Mouse (Mus musculus) stomach, postnatal 0 days (tissue): ENCODE data around the gene Tmco5. TPM values are rescaled to one million over a fixed set of nuclear protein-coding genes. Genes with fewer than 3 reads are reported as not detected.
"Not testable (repeated sequence)": the region's sequence is repeated elsewhere in the genome, so short reads cannot be mapped to it uniquely, and the experiment has no call there.

Experiments used
- ATAC-seq: fragments of 200-750 bp; cut with Nextera tagmentation; 2 replicates; pipeline ENCODE4 v1.8.0; 2017; ENCODE audit not compliant: low FRiP score, low TSS enrichment
- DNase-seq: peaks from one replicate; pipeline ENCODE4 v3.0.0-alpha.2; 2016; ENCODE audit warnings: low spot score
- H3K27ac ChIP-seq: fragments of 300-500 bp; sonication (generic); replicated peaks from 2 replicates; pipeline ENCODE4 v1.5.1; 2014; ENCODE audit warnings: mild to moderate bottlenecking, control low read depth
- H3K27me3 ChIP-seq: fragments of 300-500 bp; sonication (generic); 2 replicates; pipeline ENCODE4 v1.6.1; 2014; ENCODE audit warnings: low read length; ENCODE audit not compliant: control insufficient read depth, insufficient read depth
- H3K36me3 ChIP-seq: fragments of 300-500 bp; sonication (generic); 2 replicates; pipeline ENCODE4 v1.6.1; 2014; ENCODE audit warnings: low read length, mixed read lengths; ENCODE audit not compliant: control insufficient read depth, insufficient read depth
- H3K4me1 ChIP-seq: fragments of 300-500 bp; sonication (generic); replicated peaks from 2 replicates; pipeline ENCODE4 v1.6.1; 2014; ENCODE audit warnings: antibody characterized with exemption; ENCODE audit not compliant: control insufficient read depth, insufficient read depth
- H3K4me2 ChIP-seq: fragments of 300-500 bp; sonication (generic); replicated peaks from 2 replicates; pipeline ENCODE4 v1.6.1; 2014; ENCODE audit warnings: low read depth, mild to moderate bottlenecking, control low read depth, moderate library complexity
- H3K4me3 ChIP-seq: fragments of 300-500 bp; sonication (generic); 2 replicates; pipeline ENCODE4 v1.5.1; 2014; ENCODE audit warnings: low read depth, low read length, control low read depth
- H3K9ac ChIP-seq: fragments of 300-500 bp; sonication (generic); 2 replicates; pipeline ENCODE4 v1.6.1; 2014; ENCODE audit warnings: mild to moderate bottlenecking, low read length, control low read depth, mixed read lengths
- H3K9me3 ChIP-seq: fragments of 300-500 bp; sonication (generic); 2 replicates; pipeline ENCODE4 v1.6.1; 2016; ENCODE audit warnings: low read length; ENCODE audit not compliant: control insufficient read depth
- CTCF ChIP-seq: IDR thresholded peaks from 2 replicates; pipeline ENCODE4 v1.5.1; 2016; ENCODE audit warnings: antibody characterized with exemption, low read depth, mild to moderate bottlenecking, moderate library complexity
- EP300 ChIP-seq: optimal IDR thresholded peaks from 2 replicates; pipeline ENCODE3; 2016; ENCODE audit warnings: antibody characterized with exemption
- WGBS: fragments of 180-500 bp; shearing (Covaris S2); extraction: QIAGEN DNeasy Blood & Tissue Kit; methylation state at CpG from one replicate; pipeline ENCODE4 v1.1.7; 2014; 5-methylcytosine and 5-hydroxymethylcytosine counted together
- polyA plus RNA-seq: library from polyadenylated mRNA; unstranded; fragments of >200 nt; fragmentation: Nextera tagmentation; extraction: Ambion mirVana; gene quantifications from 2 replicates; pipeline ENCODE4 v1.2.1, GENCODE M21; 2015

Gene Tmco5
- polyA plus RNA-seq, 1 experiment from 2014 or later, result not detected

DNA sequence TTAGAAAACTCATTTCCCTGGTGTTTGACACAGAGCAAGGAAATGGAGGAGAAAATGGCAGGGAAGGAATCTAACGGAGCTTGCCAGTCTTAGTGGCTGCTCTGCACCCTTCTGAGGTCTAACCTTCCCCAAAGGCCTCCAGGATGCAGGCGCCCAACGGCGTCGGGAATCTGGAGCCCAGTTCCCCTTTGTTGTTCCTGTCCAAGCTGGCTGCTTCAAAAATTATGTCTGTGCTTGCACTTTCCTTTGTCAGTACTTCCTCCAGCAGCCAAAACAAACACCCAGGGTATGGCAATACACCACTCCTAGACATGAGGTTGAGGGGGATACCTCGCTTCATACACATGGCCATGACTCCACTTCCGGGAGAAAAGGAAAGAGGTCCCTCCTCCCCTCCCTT is 53.7 kb downstream of the Tmco5 start:
- WGBS, result 66% methylated on average over 7 of the region's 7 CpGs
- no peak for DNase-seq
- no peaks in the 10 kb centered on the region for H3K9me3 ChIP-seq
- H3K9ac ChIP-seq, result no peak overlapping the region
- no peaks in the 10 kb centered on the region for H3K36me3 ChIP-seq
- no peak overlapping the region for H3K27ac ChIP-seq
- H3K4me3 ChIP-seq, result no peak overlapping the region
- TF ChIP-seq EP300 (no peak), CTCF (no peak)
- H3K4me1 ChIP-seq, result no peaks in the 10 kb centered on the region
- no peaks in the 10 kb centered on the region for H3K27me3 ChIP-seq
- ATAC-seq, result no peak
- H3K4me2 ChIP-seq, result no peak overlapping the region

DNA sequence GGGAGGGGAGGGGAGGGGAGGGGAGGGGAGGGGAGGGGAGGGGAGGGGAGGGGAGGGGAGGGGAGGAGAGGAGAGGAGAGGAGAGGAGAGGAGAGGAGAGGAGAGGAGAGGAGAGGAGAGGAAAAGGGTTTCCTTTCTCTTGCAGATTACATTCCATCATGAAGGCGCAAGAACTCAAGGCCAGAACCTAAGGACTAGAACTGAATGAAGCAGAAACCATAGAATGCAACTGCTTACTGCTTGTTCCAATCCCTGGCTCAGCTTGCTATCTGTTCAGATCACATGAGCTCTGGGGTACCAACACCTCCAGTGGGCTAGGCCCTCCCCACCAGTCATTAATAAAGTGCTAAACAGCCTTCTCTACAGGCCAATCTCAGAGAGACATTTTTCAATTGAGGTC is 55.7 kb downstream of the Tmco5 start:
- H3K9ac ChIP-seq, H3K4me3 ChIP-seq, H3K27me3 ChIP-seq, H3K4me2 ChIP-seq, H3K4me1 ChIP-seq, DNase-seq, H3K27ac ChIP-seq, H3K36me3 ChIP-seq, H3K9me3 ChIP-seq, ATAC-seq: not testable (repeated sequence)
- 100% methylated on average over 1 of the region's 1 CpGs for WGBS

DNA sequence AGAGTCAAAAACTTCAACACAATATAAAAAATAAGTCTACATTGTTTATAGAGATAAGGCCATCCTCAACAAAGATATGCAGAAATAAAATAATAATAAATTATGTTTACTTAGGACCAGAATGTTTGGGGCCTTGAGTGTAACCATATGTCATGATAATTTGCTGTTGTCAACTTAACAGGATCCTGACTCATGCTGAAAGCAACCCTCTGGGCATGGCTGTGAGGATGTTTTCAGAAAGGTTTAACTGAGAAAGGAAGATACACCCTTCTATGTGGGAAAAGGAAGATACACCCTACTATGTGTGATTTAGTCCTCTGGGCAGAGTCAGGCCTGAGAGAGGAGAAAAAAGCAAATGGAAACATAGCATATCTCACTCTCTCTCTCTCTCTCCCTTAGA is 56.3 kb downstream of the Tmco5 start:
- Histone ChIP-seq H3K27me3 (no peaks in the 10 kb centered on the region), H3K9ac (no peak overlapping the region), H3K4me1 (no peaks in the 10 kb centered on the region), H3K36me3 (no peaks in the 10 kb centered on the region), H3K9me3 (no peaks in the 10 kb centered on the region), H3K27ac (no peak overlapping the region), H3K4me2 (no peak overlapping the region), H3K4me3 (no peak overlapping the region)
- TF ChIP-seq EP300, result no peak
- TF ChIP-seq CTCF, result no peak
- ATAC-seq, result no peak
- no peak for DNase-seq

DNA sequence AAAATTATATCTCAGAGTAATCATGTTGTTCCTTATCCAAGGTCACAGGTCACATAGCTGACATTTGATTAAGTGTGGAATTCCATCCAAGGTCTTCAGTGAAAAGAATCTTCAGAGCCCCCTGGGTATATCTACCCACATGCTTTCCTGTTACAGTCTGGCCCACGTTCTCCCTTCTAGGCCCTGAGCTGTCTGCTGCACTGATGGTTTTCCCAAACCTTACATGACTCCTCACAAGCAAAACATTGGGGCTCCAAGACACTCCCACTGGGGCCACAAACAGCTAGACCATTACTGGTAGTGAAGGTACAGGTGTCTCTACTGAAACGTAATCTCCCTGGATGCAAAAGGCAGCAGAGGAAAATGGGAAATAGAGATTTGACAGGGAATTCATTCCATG is 57.9 kb downstream of the Tmco5 start:
- ATAC-seq, result no peak
- 71% methylated on average over 2 of the region's 2 CpGs for WGBS
- Histone ChIP-seq H3K27me3 (no peaks in the 10 kb centered on the region), H3K4me1 (no peaks in the 10 kb centered on the region), H3K27ac (no peak overlapping the region), H3K4me2 (no peak overlapping the region), H3K9me3 (no peaks in the 10 kb centered on the region), H3K4me3 (no peak overlapping the region), H3K36me3 (no peaks in the 10 kb centered on the region), H3K9ac (no peak overlapping the region)
- no peak for DNase-seq
- TF ChIP-seq CTCF (no peak), EP300 (no peak)

GRCm38 (mm10) chr2:116937166-116937565 is 58.7 kb downstream of the Tmco5 start:
- H3K4me3 ChIP-seq, result no peak overlapping the region
- H3K27ac ChIP-seq, result no peak overlapping the region
- no peak overlapping the region for H3K9ac ChIP-seq
- DNase-seq, result no peak
- no peak for TF ChIP-seq CTCF
- no peak for TF ChIP-seq EP300
- no peaks in the 10 kb centered on the region for H3K27me3 ChIP-seq
- WGBS, result 77% methylated on average over 1 of the region's 1 CpGs
- no peaks in the 10 kb centered on the region for H3K4me1 ChIP-seq
- no peak for ATAC-seq
- H3K4me2 ChIP-seq, result no peak overlapping the region
- H3K36me3 ChIP-seq, result no peaks in the 10 kb centered on the region
- no peaks in the 10 kb centered on the region for H3K9me3 ChIP-seq

DNA sequence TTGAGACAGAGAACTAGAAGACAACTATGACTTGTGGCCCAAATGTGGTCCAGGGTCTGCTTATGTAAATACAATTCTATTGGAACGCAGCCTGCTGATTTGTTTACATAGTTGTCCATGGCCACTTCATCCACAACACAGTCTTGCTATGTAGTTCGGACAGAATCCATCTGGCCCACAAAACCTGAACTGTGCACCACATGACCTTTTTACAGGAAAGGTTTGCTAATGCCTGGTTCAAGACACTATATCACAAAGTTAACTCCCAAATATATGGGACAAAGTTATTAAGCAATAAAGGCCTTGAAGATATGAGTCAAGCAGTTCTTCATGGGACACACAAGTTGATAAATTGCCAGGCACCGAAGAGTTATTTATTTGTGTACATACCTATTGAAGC is 63.3 kb downstream of the Tmco5 start:
- Histone ChIP-seq H3K4me2 (no peak overlapping the region), H3K36me3 (no peaks in the 10 kb centered on the region), H3K9me3 (no peaks in the 10 kb centered on the region), H3K4me1 (no peaks in the 10 kb centered on the region), H3K27me3 (no peaks in the 10 kb centered on the region), H3K9ac (no peak overlapping the region), H3K4me3 (no peak overlapping the region), H3K27ac (no peak overlapping the region)
- TF ChIP-seq CTCF (no peak), EP300 (no peak)
- peak; percentile 58; the same call in 1 of the 2 replicates for ATAC-seq
- DNase-seq, result no peak
- 49% methylated on average over 3 of the region's 3 CpGs for WGBS

Other genes starting within 250 kb of the Tmco5 start
- 5.8 and 5.9 TPM in 2 replicates for gene Spred1, start 242.7 kb downstream of the Tmco5 start, polyA plus RNA-seq